Mouse (Mus musculus) heart, embryonic 14.5 days (tissue): Measurements from ENCODE around the gene Fblim1. TPM values are rescaled to one million over a fixed set of nuclear protein-coding genes. Genes with fewer than 3 reads are reported as not detected.

Source experiments
- ATAC-seq: fragments of 200-750 bp; cut with Nextera tagmentation; 2 replicates; pipeline ENCODE4 v1.8.0; 2017; ENCODE audit warnings: low read depth, moderate TSS enrichment; ENCODE audit not compliant: insufficient number of reproducible peaks, insufficient read depth, low FRiP score
- H3K27ac ChIP-seq, 2 experiments: fragments of 200-500 bp in 1 of 2; fragments of 300-500 bp in 1 of 2; sonication (generic) in 1 of 2; replicated peaks in 1 of 2; 2 replicates each; pipeline ENCODE4 v1.5.1; 2012 to 2014; ENCODE audit warnings: low read depth in 2 of 2, low read length in 2 of 2, control low read depth in 1 of 2, mild to moderate bottlenecking in 1 of 2, mixed read lengths in 1 of 2; ENCODE audit not compliant: control insufficient read depth in 1 of 2, insufficient read depth in 1 of 2
- H3K27me3 ChIP-seq: fragments of 300-500 bp; sonication (generic); 2 replicates; pipeline ENCODE4 v1.6.1; 2014; ENCODE audit warnings: mild to moderate bottlenecking, low read length, control low read depth; ENCODE audit not compliant: control insufficient read depth, insufficient read depth
- H3K36me3 ChIP-seq: fragments of 300-500 bp; sonication (generic); 2 replicates; pipeline ENCODE4 v1.6.1; 2014; ENCODE audit warnings: mild to moderate bottlenecking, control low read depth, low read length, mixed read lengths; ENCODE audit not compliant: control insufficient read depth, insufficient read depth
- H3K4me1 ChIP-seq, 2 experiments: fragments of 200-500 bp in 1 of 2; fragments of 300-500 bp in 1 of 2; sonication (generic) in 1 of 2; 2 replicates each; pipeline ENCODE4 v1.6.1; 2012 to 2014; ENCODE audit warnings: low read length in 2 of 2, control low read depth in 1 of 2, mixed read lengths in 1 of 2; ENCODE audit not compliant: control insufficient read depth in 2 of 2, insufficient read depth in 2 of 2
- H3K4me2 ChIP-seq: fragments of 300-500 bp; sonication (generic); 2 replicates; pipeline ENCODE4 v1.6.1; 2014; ENCODE audit warnings: mild to moderate bottlenecking, low read length
- H3K4me3 ChIP-seq, 2 experiments: fragments of 200-500 bp in 1 of 2; fragments of 300-500 bp in 1 of 2; sonication (generic) in 1 of 2; 2 replicates each; pipeline ENCODE4 v1.5.1; 2012 to 2014; ENCODE audit warnings: low read length in 2 of 2, mild to moderate bottlenecking in 2 of 2, control low read depth in 1 of 2, low read depth in 1 of 2, moderate library complexity in 1 of 2; ENCODE audit not compliant: control insufficient read depth in 1 of 2, insufficient read depth in 1 of 2
- H3K9ac ChIP-seq: fragments of 300-500 bp; sonication (generic); 2 replicates; pipeline ENCODE4 v1.6.1; 2014; ENCODE audit warnings: mild to moderate bottlenecking, low read length
- H3K9me3 ChIP-seq: fragments of 300-500 bp; sonication (generic); 2 replicates; pipeline ENCODE4 v1.6.1; 2016; ENCODE audit warnings: low read length, control low read depth; ENCODE audit not compliant: control insufficient read depth
- WGBS: fragments of 180-500 bp; shearing (Covaris S2); extraction: QIAGEN DNeasy Blood & Tissue Kit; methylation state at CpG from one replicate; pipeline ENCODE4 v1.1.7; 2014; 5-methylcytosine and 5-hydroxymethylcytosine counted together
- polyA plus RNA-seq: library from polyadenylated mRNA; unstranded; fragments of >200 nt; fragmentation: Nextera tagmentation; extraction: Ambion mirVana; gene quantifications from 2 replicates; pipeline ENCODE4 v1.2.1, GENCODE M21; 2014

Gene Fblim1
- polyA plus RNA-seq, 1 experiment from 2014 or later: 45.7 TPM

DNA sequence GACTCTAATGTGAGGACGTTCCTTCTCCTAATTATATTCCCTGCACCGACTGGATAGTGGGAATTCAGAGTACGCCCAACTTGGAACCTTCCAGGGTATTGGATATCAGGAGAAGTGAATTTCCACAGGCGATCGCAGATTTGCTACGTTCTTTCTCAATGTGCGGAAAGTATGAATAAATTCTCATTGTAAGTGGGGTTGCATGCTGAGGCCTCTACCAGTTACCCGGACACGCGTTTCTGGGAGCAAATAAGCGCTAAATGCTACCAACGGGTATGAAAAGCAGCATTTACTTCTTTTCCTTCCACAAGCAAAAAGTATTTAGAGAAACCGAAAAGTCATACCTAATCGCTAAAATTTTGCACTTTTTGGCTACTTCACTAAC is 68.7 kb downstream of the Fblim1 start:
- WGBS: under 1% methylated on average over 14 of the region's 14 CpGs
- H3K27me3 ChIP-seq: no peaks in the 10 kb centered on the region
- ATAC-seq: no peak
- peak overlapping the region; percentile 84 to 99 for H3K27ac ChIP-seq
- no peaks in the 10 kb centered on the region for H3K36me3 ChIP-seq
- H3K4me2 ChIP-seq: peak overlapping the region; percentile 91
- H3K9ac ChIP-seq: peak overlapping the region; percentile 97
- H3K9me3 ChIP-seq: no peaks in the 10 kb centered on the region
- H3K4me3 ChIP-seq: peak overlapping the region; percentile 95 to 98
- H3K4me1 ChIP-seq: peaks cover 8 to 40% of the 10 kb centered on the region in 2 experiments

DNA sequence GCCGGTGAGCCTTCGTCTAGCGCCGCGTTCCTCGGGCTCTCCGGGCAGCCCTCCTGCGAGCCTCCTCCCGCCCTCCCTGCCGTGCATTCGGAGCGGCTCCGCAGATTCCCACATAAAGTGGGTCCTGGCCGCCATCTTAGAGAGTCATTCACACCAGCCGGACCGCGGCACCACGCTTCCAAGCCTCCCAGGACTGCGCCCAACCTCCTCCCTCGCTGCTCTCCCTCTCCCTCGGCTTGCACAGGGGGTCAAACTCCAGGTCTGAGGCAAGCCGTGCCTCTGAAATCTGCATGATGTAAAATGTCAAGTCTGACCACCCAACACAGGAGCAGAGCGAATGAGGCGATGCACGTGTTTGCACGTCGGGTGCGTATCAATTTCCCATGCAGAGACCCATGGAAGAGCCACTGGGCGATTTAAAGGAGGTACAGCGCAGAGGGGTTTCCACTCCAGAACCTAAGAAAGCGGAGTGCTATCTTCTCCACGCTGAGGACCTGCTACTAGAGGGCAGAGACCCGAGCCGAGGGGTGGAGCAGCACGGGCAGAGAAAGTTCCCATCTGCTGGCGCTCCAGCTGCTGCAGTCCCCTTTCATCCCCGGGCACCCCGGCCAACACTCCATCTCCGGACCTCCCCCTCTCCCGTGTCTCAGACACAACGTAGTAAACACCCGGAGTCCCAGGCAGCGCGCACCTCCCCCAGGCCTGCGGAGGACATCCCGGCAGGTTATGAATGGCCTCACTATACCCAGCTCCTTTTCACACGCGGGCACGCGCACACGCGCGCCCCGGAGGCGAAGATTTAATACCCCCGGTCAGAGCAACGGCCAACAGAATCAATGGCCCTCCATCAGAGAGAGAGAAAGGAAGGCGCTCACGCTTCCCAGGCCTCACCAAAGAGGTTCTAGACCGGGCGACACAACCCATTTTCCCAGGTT is 69.3 kb downstream of the Fblim1 start:
- peak overlapping the region; percentile 91 for H3K4me2 ChIP-seq
- no peak for ATAC-seq
- no peaks in the 10 kb centered on the region for H3K27me3 ChIP-seq
- H3K4me1 ChIP-seq: peaks cover 8 to 37% of the 10 kb centered on the region in 2 experiments
- H3K9ac ChIP-seq: peak overlapping the region; percentile 97
- WGBS: under 1% methylated on average over 61 of the region's 61 CpGs
- H3K36me3 ChIP-seq: no peaks in the 10 kb centered on the region
- peak overlapping the region; percentile 84 to 99 for H3K27ac ChIP-seq
- no peaks in the 10 kb centered on the region for H3K9me3 ChIP-seq
- peak overlapping the region; percentile 95 to 98 for H3K4me3 ChIP-seq

DNA sequence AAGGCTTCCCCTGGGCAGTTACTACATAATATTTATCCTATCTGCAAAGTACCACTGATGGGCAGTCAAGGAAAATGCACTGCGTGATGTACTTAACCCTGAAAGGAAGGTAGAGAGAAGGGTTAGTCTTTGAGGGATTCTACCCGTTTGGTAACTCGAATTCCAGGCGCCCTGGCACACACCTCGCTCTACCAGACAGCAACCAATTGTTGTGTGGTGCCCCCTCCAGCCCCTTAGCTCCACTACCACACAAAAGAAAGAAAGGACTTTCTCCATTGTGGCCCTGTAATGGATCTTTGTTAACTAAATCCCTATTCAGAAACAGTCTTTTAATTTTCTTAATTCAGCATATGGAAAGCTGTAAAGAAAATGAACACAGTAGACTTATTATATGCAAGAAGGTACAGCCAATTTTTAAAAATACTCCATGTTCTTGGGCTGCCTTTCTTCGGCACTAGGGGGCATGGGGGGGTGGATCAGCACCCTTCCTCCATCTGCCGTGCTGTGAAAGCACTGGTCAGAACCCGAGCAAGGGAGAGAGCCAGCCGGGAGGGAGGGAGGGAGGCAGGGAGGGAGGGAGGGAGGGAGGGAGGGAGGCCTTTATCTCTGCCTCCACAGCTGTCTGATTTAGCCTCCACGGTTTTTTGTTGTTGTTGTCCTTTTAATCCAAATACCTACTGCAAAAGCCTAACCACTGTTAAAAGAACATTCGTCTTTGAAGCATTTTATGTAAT is 70.8 kb downstream of the Fblim1 start:
- Histone ChIP-seq H3K4me3 (peak overlapping the region in 1 of 2 experiments; percentile 95; a peak in 2 of 4 replicates), H3K27me3 (no peaks in the 10 kb centered on the region), H3K27ac (peak overlapping the region; percentile 61 to 99; a peak in 3 of 4 replicates), H3K36me3 (peaks cover 3% of the 10 kb centered on the region), H3K9ac (peak overlapping the region; percentile 97), H3K4me2 (peak overlapping the region; percentile 91), H3K4me1 (peaks cover 8 to 39% of the 10 kb centered on the region in 2 experiments), H3K9me3 (no peaks in the 10 kb centered on the region)
- no peak for ATAC-seq
- 29% methylated on average over 9 of the region's 11 CpGs for WGBS

DNA sequence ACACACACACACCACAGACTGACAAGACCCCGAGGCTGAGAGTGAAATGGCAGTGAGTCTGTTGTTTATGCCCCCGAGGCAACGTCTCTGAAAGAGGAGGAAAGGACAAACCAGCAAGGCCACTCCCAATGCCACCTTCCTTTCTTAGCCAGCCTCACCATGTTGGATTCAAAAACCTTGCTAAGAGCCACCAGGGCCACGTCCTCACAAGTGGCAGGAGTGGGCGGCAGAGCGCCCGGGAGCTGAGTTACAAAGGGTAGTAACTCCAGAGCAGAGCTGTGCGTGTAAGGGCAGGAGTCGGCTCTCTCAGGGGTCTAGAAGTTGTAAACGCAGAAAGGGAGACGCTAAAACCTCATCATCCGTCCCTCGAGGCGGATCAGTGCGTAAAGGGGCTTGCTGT is 74.9 kb downstream of the Fblim1 start:
- no peak for ATAC-seq
- WGBS: 85% methylated on average over 15 of the region's 15 CpGs
- peaks cover 3% of the 10 kb centered on the region for H3K36me3 ChIP-seq
- no peak overlapping the region for H3K9ac ChIP-seq
- no peaks in the 10 kb centered on the region for H3K9me3 ChIP-seq
- no peak overlapping the region for H3K27ac ChIP-seq
- H3K4me2 ChIP-seq: no peak overlapping the region
- H3K4me3 ChIP-seq: no peak overlapping the region
- H3K4me1 ChIP-seq: peaks cover 13 to 47% of the 10 kb centered on the region in 2 experiments
- H3K27me3 ChIP-seq: no peaks in the 10 kb centered on the region

DNA sequence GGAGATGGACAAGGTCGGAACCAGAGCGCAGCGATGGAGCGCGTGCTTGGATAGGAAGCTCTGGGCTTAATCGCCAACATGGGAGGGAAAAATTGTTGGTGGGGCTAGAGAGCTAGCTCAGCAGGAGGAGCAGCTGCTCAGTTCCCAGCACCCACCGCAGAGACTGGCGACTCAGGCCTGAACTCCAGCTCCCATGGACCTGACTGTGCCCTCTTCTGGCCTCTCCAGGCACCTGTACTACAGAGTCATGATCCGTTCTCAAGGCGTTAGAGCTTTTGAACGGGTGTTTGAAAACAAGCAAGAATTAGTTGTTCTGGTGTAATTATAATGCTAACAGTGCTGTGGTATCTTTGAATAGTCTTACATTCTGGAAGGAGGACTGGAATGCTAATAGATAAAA is 77.0 kb downstream of the Fblim1 start:
- Histone ChIP-seq H3K4me3 (no peak overlapping the region), H3K36me3 (peaks cover 3% of the 10 kb centered on the region), H3K9me3 (no peaks in the 10 kb centered on the region), H3K9ac (no peak overlapping the region), H3K27ac (no peak overlapping the region), H3K27me3 (no peaks in the 10 kb centered on the region), H3K4me1 (peaks cover 9 to 42% of the 10 kb centered on the region in 2 experiments), H3K4me2 (no peak overlapping the region)
- no peak for ATAC-seq
- 82% methylated on average over 11 of the region's 11 CpGs for WGBS

DNA sequence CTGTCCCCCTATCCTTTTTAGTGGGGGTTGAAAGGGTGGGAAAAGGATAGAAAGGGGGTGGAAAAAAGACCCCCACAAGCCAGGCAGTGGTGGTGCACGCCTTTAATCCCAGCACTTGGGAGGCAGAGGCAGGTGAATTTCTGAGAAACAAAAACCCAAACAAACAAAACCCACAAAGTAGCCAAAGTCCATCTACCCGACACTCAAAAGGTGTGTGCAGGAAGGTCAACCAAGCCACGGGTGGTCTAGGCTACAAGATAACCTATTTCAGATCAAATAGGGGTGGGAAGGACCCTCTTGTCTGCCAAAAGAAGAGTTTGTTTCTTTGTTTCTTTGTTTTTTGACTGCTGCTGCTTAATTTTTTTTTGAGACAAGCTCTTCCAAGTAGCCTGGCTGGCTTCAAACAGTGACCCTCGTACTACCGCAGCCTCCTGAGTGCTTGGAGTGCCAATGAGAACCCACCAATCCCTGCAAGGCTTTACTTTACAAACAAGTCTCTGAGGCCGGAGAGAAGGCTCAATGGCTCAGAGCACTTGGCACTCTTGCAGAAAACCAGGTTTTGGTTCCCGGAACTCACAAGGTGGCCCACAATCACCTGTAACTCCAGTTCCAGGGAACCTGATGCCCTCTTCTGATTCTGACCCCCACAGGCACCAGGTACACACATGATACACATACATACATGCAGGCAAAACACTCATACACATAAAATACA is 78.8 kb downstream of the Fblim1 start:
- no peak overlapping the region for H3K4me3 ChIP-seq
- WGBS: 52% methylated on average over 7 of the region's 7 CpGs
- no peak overlapping the region for H3K4me2 ChIP-seq
- no peaks in the 10 kb centered on the region for H3K9me3 ChIP-seq
- peaks cover 13 to 45% of the 10 kb centered on the region in 2 experiments for H3K4me1 ChIP-seq
- H3K27me3 ChIP-seq: no peaks in the 10 kb centered on the region
- peaks cover 4% of the 10 kb centered on the region for H3K36me3 ChIP-seq
- H3K9ac ChIP-seq: no peak overlapping the region
- H3K27ac ChIP-seq: no peak overlapping the region
- no peak for ATAC-seq
